Mouse (Mus musculus) cerebellum, adult 2 months (tissue): ENCODE measurements around the gene Sgms1.

Source experiments
- CTCF ChIP-seq: fragments of 200-500 bp; IDR thresholded peaks from 2 replicates; pipeline ENCODE4 v1.5.1; 2011; ENCODE audit warnings: low read depth, mild to moderate bottlenecking, control low read depth, low read length, moderate library complexity, borderline replicate concordance; ENCODE audit not compliant: insufficient read depth
- POLR2A ChIP-seq: fragments of 200-500 bp; IDR thresholded peaks from 2 replicates; pipeline ENCODE4 v1.6.1; 2011; ENCODE audit warnings: low read length, control low read depth, borderline replicate concordance; ENCODE audit not compliant: insufficient read depth

- TF ChIP-seq POLR2A (no peak), CTCF (no peak)
Observed at GRCm38 (mm10) chr19:32347491-32347890, 42.0 kb downstream of the Sgms1 start.
